Mouse (Mus musculus): ENCODE measurements at regions not wholly inside any gene's neighbourhood (a gene's known extent, or its start where the extent isn't known, plus 50 kb on each side); places are given as distances from the start of the nearest gene placed in this dataset.
"Not testable (repeated sequence)": the region's sequence is repeated elsewhere in the genome, so short reads cannot be mapped to it uniquely, and the experiment has no call there.

DNA sequence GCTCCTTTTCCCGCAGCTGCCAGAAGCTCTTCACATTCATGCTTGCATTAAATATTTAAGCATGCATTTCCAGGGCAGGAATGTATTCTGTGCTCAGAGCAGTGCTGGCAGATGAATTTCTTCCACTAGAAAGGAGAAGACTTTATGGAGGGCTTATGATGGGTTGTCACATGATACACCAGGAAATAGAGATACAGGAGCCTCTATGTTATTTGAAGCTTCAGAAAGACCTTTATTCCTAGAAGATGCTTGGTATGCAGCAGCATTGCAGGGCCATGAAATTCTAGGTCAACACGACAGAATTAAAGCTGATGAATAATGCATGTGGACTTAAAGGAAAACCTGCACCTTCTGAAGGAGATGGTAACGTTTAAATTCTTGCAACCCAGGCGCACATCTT lies 212.1 kb downstream of the Adgrg6 start:
- DNase-seq (ENCODE audit: low spot score in 2 of 2), result no peak
- intact Hi-C loops (cut with DNase I), result no loop called here

DNA sequence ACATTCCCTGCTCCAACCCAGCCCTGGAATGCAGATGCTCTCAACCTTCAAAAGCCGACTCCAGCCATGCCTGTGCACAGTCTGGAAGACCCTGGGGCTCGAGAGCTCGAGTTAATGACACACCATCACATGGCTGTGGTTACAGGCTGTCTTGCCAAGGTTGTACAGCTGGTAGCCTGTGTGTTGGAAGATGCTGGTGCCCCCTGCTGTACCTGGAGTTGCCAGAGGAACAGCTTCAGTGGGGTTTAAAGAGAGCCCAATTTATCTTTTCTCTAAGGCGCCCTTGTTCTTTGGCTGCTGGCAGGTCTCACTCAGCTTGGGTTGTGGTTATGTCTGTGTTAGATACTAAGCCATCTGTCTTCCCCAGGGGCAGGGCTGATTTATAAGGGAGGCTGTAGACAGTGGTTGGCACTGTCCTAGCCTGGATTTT lies 212.8 kb downstream of the Adgrg6 start:
- DNase-seq (ENCODE audit: low spot score in 2 of 2), result peak; percentile 27 to 59
- intact Hi-C loops (cut with DNase I), result no loop called here

DNA sequence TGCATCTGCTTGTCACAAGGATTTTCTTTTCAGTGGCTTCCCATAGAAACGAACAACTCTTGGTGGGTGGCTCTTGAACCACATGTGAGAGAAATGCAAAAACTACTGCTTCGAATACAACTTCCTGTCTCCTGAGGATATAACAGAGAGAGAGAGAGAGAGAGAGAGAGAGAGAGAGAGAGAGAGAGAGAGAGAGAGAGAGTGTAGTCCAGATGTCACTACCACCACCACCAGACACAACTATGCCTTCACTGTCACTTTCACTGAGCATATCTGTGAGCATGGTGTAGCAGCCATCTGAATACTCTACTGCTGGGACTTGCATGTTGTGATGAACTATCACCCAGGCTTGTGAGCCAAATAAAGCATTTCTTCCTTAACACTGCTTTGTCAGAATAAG lies 216.6 kb downstream of the Adgrg6 start:
- DNase-seq (ENCODE audit: low spot score in 2 of 2), result no peak
- intact Hi-C loops (cut with DNase I), result no loop called here

DNA sequence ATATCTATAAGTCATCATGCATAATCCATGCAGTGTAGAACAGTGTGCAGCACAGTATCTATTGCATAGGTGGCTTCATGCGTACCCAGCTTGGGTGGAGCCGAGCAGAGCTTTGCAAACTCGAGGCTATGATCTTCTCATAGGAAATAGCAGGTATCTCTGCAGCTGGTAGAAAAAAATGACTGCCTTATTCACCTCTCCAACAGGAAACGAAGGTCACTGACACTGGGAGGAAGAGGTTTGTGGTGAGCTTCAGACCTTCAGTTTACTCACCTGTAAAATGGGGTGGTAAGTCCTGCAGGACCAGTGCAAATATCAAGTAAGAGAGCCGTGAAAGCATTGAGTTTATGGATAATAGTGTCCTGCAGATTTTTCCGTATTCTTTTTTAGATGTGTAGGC lies 219.2 kb downstream of the Adgrg6 start:
- intact Hi-C loops (cut with DNase I), result no loop called here

DNA sequence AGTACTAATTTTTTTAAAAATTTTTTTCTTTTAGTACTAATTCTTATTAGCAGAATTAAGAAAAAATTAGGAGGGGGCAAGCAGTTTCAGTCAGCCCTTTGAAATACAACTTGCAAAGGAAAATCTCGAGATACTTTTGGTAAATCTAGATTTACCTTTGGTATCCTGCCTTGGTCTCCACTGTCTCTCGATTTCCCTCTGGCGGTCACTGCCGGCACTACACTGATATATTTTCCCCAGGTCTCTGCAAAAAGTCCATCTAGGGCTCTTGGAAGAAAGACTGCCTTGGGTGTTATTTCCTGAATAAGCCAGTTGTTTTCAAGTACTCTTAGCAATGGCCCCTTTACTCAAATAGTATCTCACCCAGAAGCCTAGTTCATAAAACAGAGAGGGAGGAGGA lies 224.0 kb downstream of the Adgrg6 start:
- intact Hi-C loops (cut with DNase I), result loop anchor here (5.0 kb wide), 1 partner anchor 354 kb away; the partner anchor contains the start of gene Hivep2

More for the DNA sequence above, 219.2 kb downstream of the Adgrg6 start:
- DNase-seq (ENCODE audit: low spot score in 2 of 2), result no peak

DNA sequence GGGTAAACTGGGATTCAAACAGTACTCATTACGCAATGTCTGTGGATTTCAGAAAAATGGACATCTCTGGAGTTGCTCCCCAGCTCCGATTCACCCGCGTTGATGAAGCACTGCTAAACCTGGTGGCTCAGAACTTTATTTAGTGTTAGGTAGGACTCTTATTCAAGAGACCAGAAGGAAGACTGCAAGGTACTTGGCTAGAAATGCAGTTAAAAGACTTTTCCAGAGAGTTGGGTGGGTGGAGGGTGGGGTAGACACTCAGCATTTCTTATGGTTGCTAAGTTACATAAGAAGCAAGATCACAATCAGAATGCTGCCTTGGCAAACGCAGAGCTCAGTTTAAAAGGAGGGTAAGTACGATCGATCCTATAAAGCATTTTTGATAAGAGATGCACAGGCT lies 230.2 kb downstream of the Adgrg6 start:
- intact Hi-C loops (cut with DNase I), result loop anchor here (2.0 to 5.0 kb wide), 2 partner anchors 104 to 753 kb away; no protein-coding TSS in a partner anchor

More for the DNA sequence above, 224.0 kb downstream of the Adgrg6 start:
- peak; percentile 84 to 94 for DNase-seq (ENCODE audit: low spot score in 2 of 2)

DNA sequence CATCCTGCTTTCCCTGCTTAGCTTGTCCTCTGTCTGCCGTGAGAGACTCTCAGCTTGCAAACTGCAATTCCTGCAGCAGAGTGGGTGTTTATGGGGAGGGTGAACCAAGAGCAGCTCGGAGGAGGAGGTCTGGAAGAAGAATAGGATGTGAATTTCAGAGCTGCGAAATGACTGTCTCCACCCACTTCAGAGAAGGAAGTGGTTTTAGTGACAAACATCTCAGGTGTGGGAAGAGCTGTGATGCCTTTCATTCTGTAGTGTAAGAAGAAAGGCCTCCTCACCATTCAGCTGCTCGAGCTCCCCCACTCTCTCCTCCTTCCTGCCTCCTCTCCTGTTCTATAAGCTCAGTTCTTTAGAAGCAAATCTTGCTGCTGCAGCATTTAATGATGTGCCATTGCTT lies 230.9 kb downstream of the Adgrg6 start:
- intact Hi-C loops (cut with DNase I), result loop anchor here (2.0 to 5.0 kb wide), 2 partner anchors 104 to 752 kb away; no protein-coding TSS in a partner anchor
- peak; percentile 54 to 67 for DNase-seq (ENCODE audit: low spot score in 2 of 2)

More for the DNA sequence above, 230.2 kb downstream of the Adgrg6 start:
- DNase-seq (ENCODE audit: low spot score in 2 of 2), result peak in 1 of 2 experiments; percentile 48

DNA sequence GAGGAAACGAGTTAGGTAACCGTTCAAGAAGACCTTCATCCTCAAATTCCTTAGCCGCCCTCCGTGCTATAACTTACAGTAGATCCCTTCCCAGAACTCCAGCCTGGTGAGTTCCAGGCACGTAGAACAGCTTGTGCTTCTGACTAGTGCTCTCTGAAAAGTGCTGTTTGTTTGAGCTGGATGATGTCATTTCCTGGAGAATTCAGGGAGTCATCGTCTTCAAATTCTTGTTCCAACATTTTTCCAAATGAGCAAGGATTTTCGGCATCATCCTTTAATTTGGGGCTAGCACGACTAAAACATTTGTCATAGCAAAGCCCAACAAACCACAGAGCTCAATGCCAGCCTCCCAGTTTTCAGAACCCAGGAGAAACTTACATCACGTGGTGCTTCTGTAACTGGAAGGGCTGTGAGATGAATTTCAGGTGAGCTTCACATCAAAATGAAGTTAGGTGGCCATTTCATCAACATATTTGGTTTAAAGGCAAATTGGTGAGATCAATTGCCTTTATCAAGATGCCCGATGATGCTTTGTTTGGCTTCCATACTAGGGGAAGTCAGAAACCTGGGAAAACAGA lies 231.4 kb downstream of the Adgrg6 start:
- no peak for DNase-seq (ENCODE audit: low spot score in 2 of 2)
- intact Hi-C loops (cut with DNase I), result loop anchor here (2.0 kb wide), 1 partner anchor 103 kb away; no protein-coding TSS in a partner anchor

DNA sequence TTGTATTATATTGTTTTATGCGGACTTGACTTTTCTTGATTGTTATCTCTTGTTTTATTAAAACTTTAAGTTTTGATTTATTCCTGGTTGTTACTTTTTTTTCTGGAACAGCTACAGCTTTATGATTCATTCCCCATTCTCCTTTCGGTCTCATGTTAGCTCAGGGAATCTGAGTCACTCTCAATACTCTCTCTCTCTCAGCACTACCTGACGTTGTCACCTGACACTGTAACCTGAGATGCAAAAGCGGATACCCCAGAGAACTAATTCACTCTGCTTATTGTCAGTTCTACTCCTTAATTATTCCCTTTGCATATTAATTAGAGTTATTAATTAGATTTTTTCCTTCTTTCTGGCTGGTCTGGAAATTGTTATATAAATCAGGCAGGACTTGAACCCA lies 232.5 kb downstream of the Adgrg6 start:
- intact Hi-C loops (cut with DNase I), result no loop called here
- DNase-seq (ENCODE audit: low spot score in 2 of 2), result no peak

DNA sequence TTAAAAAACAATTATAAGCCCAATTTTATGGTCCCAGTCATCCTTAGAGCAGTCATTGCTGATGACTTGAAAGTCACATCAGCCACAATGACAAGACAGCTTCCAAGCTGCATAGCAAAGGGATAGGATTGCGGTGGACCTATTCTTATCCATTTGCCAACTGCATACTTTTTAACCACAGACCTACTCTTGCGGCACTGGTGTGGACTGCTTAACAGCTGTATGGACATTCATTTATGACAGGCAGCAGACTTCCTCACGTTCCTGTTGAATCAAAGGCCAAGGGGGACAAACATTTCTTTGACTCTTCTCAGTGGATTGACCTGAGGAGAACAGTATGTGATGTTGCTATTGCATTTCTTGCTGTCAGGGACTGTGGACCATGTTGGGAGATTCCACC lies 233.5 kb downstream of the Adgrg6 start:
- intact Hi-C loops (cut with DNase I), result no loop called here
- DNase-seq (ENCODE audit: low spot score in 2 of 2), result no peak

DNA sequence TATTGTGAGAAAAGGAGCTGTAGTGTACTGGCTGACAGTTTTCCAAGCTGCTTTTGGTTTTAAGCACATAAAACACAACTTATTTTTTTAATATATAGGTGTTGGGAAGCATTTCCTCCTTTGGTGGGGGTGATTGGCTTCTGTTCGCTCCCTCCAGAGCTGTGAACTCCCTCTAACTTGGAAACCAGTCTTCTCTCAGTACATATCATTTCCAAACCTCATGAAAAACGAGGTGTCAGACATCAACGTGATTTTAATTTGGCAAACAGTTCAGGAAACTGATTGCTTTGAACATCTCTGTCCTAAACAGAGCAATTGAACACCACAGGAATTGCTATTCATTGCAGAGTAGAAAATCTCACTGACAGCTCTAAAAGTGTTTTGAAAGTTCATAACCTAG lies 238.6 kb downstream of the Adgrg6 start:
- intact Hi-C loops (cut with DNase I), result no loop called here

DNA sequence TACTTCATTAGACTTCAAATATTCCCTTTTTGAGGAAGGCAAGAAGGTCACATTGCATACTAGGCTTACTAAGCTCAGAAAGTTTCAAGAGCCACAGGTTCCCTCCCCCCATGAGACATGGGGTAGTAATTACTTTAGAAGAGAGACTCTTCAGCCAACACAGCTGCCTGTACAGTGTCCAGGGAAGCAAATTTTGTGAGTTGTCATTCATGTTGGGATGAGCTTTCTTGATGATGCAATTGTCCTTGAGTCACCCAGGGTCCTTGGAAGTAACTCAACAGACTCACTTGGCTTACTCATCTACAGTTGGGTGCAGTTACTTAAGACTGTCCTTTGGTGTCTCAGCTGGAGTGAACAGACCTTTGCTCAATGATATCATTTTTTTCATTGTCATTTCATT lies 242.0 kb downstream of the Adgrg6 start:
- intact Hi-C loops (cut with DNase I), result no loop called here
- DNase-seq (ENCODE audit: low spot score in 2 of 2), result no peak

More for the DNA sequence above, 238.6 kb downstream of the Adgrg6 start:
- no peak for DNase-seq (ENCODE audit: low spot score in 2 of 2)

DNA sequence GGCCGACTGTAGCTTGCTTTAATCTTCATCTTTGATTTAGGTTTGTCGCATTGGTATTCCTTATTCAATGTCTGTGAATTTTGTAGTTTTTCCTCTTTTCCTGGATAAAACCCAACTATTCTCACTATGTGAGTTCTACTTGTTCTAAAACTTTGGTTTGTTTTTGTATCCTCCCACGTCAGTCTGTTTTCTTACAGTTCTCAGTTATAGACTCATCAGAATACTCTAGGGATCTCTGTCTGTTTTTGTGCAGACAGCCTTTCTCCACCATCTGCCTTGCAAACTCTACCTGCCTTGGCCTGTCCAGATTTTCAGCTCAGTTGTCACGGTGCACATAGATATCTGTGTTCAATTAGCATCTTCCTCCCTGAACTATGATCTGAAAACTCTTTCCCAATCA lies 249.3 kb downstream of the Adgrg6 start:
- intact Hi-C loops (cut with DNase I), result no loop called here
- peak in 1 of 2 experiments; percentile 34 for DNase-seq (ENCODE audit: low spot score in 2 of 2)

DNA sequence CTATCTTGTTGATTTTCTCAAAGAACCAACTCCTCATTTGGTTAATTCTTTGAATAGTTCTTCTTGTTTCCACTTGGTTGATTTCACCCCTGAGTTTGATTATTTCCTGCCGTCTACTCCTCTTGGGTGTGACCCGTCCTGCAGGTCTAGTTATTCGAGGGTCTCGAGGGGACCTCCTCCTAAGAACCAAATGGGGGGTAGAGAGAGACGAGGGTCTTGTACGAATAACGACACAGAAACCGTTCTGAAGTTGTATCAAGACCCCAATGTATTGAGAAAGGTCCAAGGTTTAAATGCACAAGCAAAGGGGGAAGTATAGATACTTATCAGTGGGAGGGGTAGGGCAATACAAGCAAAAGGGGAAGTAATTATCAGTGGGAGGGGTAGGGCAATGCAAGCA lies 252.8 kb downstream of the Adgrg6 start:
- DNase-seq (ENCODE audit: low spot score in 2 of 2); intact Hi-C loops (cut with DNase I): not testable (repeated sequence)

DNA sequence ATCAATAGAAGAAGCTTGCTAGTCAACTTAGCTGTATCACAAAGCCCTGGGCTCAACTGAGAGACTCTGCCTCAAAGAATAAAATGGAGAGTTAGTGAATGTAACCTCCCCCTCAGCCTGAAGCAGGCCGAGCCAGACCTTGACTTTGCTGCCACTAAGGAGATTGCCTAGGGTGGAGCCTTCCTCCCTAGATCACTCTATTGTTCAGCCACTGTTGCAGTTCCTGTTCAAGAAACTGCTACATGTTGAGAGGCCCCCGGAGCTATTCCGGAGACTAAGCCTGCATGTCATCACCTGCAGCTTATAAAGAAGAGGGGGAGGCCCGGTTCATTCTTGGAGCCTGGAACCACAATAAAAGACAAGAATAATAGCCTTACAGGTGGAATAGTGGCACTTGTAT lies 257.9 kb downstream of the Adgrg6 start:
- intact Hi-C loops (cut with DNase I), result no loop called here
- DNase-seq (ENCODE audit: low spot score in 2 of 2), result no peak

DNA sequence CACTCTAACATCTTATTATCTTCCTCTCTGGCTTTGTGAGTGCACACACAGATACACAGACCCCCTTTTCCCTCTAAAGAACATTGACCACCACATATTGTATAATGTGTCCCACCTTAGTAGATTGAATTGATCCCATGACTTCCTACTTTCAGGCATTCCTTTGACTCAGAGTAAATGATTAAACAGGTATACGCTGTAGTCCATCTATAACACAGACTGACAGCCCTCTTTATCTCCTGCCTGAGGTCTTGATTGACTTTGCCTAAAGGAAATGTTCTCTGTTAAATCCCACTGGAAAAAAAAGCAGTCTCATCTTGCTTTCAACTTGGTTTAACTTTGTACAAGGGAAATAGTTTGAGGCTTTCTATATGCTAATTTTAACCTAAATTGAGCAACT lies 268.8 kb downstream of the Adgrg6 start:
- no peak for DNase-seq (ENCODE audit: low spot score in 2 of 2)
- intact Hi-C loops (cut with DNase I), result no loop called here

DNA sequence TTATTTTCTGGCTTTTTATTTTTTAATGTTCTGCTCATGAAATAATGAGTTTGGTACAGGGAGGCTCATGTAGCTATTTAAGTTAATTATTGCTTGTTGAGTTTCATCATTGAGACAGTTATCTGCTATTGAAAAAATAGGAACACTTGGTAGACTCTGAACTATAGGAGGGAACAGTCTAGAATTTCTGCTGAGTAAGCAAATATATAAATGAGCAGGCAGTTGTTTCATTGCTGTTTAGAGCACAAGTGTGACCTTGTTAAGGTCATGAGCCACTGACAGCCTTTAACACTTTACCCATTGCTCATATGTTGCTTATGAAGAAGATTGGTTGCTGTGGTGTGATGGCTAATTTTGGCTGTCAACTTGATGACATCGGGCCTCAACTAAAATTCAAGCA lies 270.0 kb downstream of the Adgrg6 start:
- DNase-seq (ENCODE audit: low spot score in 2 of 2), result no peak
- intact Hi-C loops (cut with DNase I), result no loop called here

DNA sequence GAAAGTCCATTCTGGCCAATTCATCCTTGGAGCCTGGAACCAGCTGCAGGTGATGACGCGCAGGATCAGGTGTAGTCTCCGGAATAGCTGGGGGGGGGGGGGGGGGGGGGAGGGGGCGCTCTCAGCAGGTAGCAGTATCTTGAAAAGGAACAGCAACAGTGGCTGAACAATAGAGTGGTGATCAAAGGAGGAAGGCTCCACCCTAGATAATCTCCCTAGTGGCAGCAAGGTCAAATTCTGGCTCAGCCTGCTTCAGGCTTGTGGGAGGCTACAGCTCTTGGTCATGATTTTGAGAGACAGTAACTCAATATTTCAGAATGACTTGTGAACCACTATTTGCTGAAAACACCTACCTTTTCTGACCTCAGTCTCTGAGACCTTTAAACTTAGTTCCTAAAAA lies 275.5 kb downstream of the Adgrg6 start:
- DNase-seq (ENCODE audit: low spot score in 2 of 2), result no peak
- intact Hi-C loops (cut with DNase I), result no loop called here

DNA sequence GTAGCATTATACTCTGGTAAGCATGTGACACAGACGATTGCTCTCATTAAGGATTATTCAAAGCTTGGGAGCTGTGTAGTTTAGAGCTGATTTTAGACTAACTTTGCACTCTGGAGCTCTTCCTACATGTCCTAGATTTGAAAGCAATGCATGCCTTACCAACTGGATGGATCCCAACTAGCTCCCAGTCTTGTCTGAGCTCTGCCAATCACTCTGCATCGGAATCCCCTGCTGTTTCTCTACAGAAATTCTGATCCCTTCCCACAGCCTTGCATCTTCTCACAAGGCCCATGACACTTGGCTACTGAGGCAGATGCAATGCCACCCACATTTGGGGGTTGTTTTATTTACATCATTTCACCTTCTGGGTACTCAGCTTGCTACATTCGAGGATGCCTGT lies 277.8 kb downstream of the Adgrg6 start:
- intact Hi-C loops (cut with DNase I), result no loop called here
- peak in 1 of 2 experiments; percentile 4 for DNase-seq (ENCODE audit: low spot score in 2 of 2)

DNA sequence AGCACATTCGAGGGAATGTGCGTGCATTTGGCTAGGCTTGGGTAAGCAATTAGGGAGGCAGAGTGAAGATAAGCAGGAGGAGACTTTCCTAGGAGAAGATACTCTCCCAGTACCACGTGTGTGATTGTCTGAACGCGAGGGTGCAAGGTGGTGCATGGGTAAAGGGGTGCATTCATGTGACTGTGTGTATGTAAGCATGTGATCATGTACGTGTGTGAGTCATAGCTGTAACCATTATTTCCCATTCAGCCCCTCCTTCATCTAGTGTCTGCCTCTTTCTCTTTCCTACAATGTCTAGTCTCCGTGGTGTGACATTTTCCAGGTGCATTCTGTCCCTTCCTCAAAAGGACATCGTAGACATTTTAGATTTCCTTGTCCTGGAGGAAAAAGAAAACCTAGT lies 273.8 kb downstream of the Hivep2 start:
- DNase-seq (ENCODE audit: low spot score in 2 of 2), result no peak
- intact Hi-C loops (cut with DNase I), result no loop called here

DNA sequence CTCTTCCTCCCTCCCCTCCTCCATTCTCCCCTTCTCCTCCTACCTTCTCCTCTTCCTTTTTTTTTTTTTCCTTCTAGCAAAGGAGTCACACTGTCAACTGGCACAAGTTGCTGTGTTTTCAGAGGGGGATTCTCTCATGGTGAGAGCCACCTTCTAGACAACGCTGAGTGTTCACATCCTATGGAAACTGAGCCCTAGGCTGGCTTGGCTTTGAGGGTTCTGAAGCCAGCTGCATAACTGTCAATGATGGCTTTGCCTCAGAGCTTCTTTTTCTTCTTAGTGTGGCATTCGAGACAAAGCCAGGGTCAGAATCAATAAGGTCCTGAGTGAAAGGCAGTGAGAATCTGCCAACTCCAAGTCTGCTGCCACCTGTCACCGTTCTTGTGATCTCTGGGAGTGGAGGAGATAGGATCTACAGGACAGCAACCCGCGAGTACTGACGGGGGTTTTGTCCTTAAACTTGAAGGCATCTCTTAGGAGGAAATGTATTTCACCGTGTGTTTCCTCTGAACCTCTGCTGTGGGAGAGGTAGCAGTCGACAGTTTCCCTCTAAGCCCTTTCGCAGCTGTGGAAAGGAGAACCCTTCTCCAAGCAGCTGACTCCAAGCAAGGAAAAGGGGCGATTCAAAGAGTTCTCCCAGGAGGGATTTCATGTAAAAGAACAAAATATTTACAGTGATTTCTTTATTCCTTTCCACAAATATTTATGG lies 269.2 kb downstream of the Hivep2 start:
- intact Hi-C loops (cut with DNase I), result no loop called here
- DNase-seq (ENCODE audit: low spot score in 2 of 2), result no peak
